Mouse (Mus musculus) heart, embryonic 15.5 days (tissue): ENCODE results near the gene Grm2. TPM values are rescaled to one million over a fixed set of nuclear protein-coding genes. Genes with fewer than 3 reads are reported as not detected.
"Not testable (repeated sequence)": the region's sequence is repeated elsewhere in the genome, so short reads cannot be mapped to it uniquely, and the experiment has no call there.

Source experiments
- ATAC-seq: fragments of 200-750 bp; cut with Nextera tagmentation; replicated peaks from 2 replicates; pipeline ENCODE4 v1.8.0; 2017; ENCODE audit warnings: low read depth, moderate TSS enrichment; ENCODE audit not compliant: insufficient number of reproducible peaks, insufficient read depth, low FRiP score
- H3K27ac ChIP-seq: fragments of 300-500 bp; sonication (generic); 2 replicates; pipeline ENCODE4 v1.5.1; 2015; ENCODE audit warnings: mild to moderate bottlenecking, inconsistent platforms
- H3K27me3 ChIP-seq: fragments of 300-500 bp; sonication (generic); 2 replicates; pipeline ENCODE4 v1.6.1; 2015; ENCODE audit warnings: inconsistent platforms
- H3K36me3 ChIP-seq: fragments of 300-500 bp; sonication (generic); 2 replicates; pipeline ENCODE4 v1.6.1; 2015; ENCODE audit warnings: mild to moderate bottlenecking, inconsistent platforms
- H3K4me1 ChIP-seq: fragments of 300-500 bp; sonication (generic); replicated peaks from 2 replicates; pipeline ENCODE4 v1.6.1; 2015; ENCODE audit warnings: inconsistent platforms
- H3K4me2 ChIP-seq: fragments of 300-500 bp; sonication (generic); 2 replicates; pipeline ENCODE4 v1.6.1; 2015; ENCODE audit warnings: inconsistent platforms, mild to moderate bottlenecking, moderate library complexity
- H3K4me3 ChIP-seq: fragments of 300-500 bp; sonication (generic); 2 replicates; pipeline ENCODE4 v1.5.1; 2015; ENCODE audit warnings: mild to moderate bottlenecking, inconsistent platforms
- H3K9ac ChIP-seq: fragments of 300-500 bp; sonication (generic); 2 replicates; pipeline ENCODE4 v1.6.1; 2015; ENCODE audit warnings: mild to moderate bottlenecking, inconsistent platforms
- H3K9me3 ChIP-seq: fragments of 300-500 bp; sonication (generic); replicated peaks from 2 replicates; pipeline ENCODE4 v1.6.1; 2016; ENCODE audit warnings: inconsistent platforms
- WGBS: fragments of 180-500 bp; shearing (Covaris S2); methylation state at CpG from one replicate; pipeline ENCODE4 v1.1.7; 2015; ENCODE audit warnings: mixed read lengths; 5-methylcytosine and 5-hydroxymethylcytosine counted together
- polyA plus RNA-seq: library from polyadenylated mRNA; unstranded; fragments of >200 nt; fragmentation: Nextera tagmentation; extraction: Ambion mirVana; gene quantifications from 2 replicates; pipeline ENCODE4 v1.2.1, GENCODE M21; 2015

Gene Grm2
- polyA plus RNA-seq, 1 experiment from 2014 or later, result not detected

- Histone ChIP-seq H3K27ac (no peak overlapping the region), H3K4me1 (no peaks in the 10 kb centered on the region), H3K36me3 (no peaks in the 10 kb centered on the region), H3K9me3 (no peaks in the 10 kb centered on the region), H3K9ac (no peak overlapping the region), H3K4me3 (no peak overlapping the region), H3K4me2 (no peak overlapping the region), H3K27me3 (peaks cover 20% of the 10 kb centered on the region)
- WGBS, result 59% methylated on average over 27 of the region's 27 CpGs
- ATAC-seq, result no peak
Observed at GRCm38 (mm10) chr9:106647226-106647625, 8.7 kb downstream of the Grm2 start.

GRCm38 (mm10) chr9:106645684-106646271, 10.1 kb downstream of the Grm2 start:
- no peaks in the 10 kb centered on the region for H3K4me1 ChIP-seq
- H3K36me3 ChIP-seq, result no peaks in the 10 kb centered on the region
- ATAC-seq, result no peak
- H3K9ac ChIP-seq, result no peak overlapping the region
- WGBS, result 76% methylated on average over 9 of the region's 9 CpGs
- no peaks in the 10 kb centered on the region for H3K9me3 ChIP-seq
- H3K4me3 ChIP-seq, result no peak overlapping the region
- H3K27me3 ChIP-seq, result peaks cover 15% of the 10 kb centered on the region
- H3K27ac ChIP-seq, result no peak overlapping the region
- no peak overlapping the region for H3K4me2 ChIP-seq

GRCm38 (mm10) chr9:106643787-106644186, 12.1 kb downstream of the Grm2 start:
- Histone ChIP-seq H3K27ac (no peak overlapping the region), H3K9ac (no peak overlapping the region), H3K36me3 (no peaks in the 10 kb centered on the region), H3K4me2 (no peak overlapping the region), H3K4me3 (no peak overlapping the region), H3K4me1 (no peaks in the 10 kb centered on the region), H3K27me3 (peaks cover 13% of the 10 kb centered on the region), H3K9me3 (no peaks in the 10 kb centered on the region)
- 62% methylated on average over 6 of the region's 6 CpGs for WGBS
- ATAC-seq, result no peak

DNA sequence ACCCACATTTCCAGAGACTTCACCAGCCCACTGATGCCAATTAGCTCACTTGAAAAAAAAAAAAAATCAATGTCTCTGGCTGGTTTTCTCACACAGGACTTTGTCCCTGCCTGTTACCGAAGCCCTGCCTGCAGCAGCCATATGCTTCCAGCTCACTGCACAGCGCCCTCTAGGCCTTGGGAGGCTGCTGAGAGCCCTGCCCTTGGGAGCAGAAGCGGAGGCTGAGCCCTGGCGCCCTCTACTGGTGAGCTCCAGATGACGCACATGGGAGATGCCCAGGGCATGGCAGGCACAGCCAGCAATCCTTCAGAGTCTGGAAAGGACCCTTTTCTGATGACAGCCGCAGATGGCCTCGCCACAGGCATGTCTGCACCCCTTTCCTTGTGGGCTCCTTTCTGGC, 12.8 kb downstream of the Grm2 start:
- H3K9me3 ChIP-seq, result no peaks in the 10 kb centered on the region
- no peak for ATAC-seq
- peaks cover 12% of the 10 kb centered on the region for H3K27me3 ChIP-seq
- H3K27ac ChIP-seq, result no peak overlapping the region
- H3K4me2 ChIP-seq, result no peak overlapping the region
- H3K4me3 ChIP-seq, result no peak overlapping the region
- H3K36me3 ChIP-seq, result no peaks in the 10 kb centered on the region
- 30% methylated on average over 7 of the region's 7 CpGs for WGBS
- no peak overlapping the region for H3K9ac ChIP-seq
- H3K4me1 ChIP-seq, result no peaks in the 10 kb centered on the region

- no peak overlapping the region for H3K4me2 ChIP-seq
- H3K4me1 ChIP-seq, result no peaks in the 10 kb centered on the region
- no peak overlapping the region for H3K27ac ChIP-seq
- 30% methylated on average over 5 of the region's 5 CpGs for WGBS
- H3K9me3 ChIP-seq, result no peaks in the 10 kb centered on the region
- no peaks in the 10 kb centered on the region for H3K36me3 ChIP-seq
- no peak overlapping the region for H3K4me3 ChIP-seq
- no peak overlapping the region for H3K9ac ChIP-seq
- no peaks in the 10 kb centered on the region; the same call in 1 of the 2 replicates for H3K27me3 ChIP-seq
- no peak for ATAC-seq
Observed at GRCm38 (mm10) chr9:106641346-106641745, 14.5 kb downstream of the Grm2 start.

DNA sequence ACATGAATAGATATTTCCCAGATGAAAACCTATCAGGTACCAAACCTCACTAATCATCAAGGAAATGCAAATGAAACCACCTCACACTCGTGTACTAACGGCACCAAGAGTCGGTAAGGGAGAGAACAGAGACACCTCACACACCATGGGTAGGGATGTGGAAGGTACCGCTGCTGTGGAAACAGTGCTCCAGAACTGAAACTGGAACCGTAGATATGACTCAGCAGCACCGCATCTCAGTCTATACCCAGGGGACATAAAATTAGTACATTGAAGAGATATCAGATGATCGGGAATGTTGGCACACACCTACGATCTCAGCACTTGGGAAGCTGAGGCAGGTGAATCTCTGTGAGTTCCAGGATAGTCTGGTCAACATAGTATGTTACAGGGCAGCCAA, 17.7 kb downstream of the Grm2 start:
- no peak for ATAC-seq
- Histone ChIP-seq H3K27me3 (no peaks in the 10 kb centered on the region), H3K4me3 (no peak overlapping the region), H3K27ac (no peak overlapping the region), H3K9ac (no peak overlapping the region), H3K4me2 (no peak overlapping the region), H3K4me1 (no peaks in the 10 kb centered on the region), H3K36me3 (no peaks in the 10 kb centered on the region), H3K9me3 (no peaks in the 10 kb centered on the region)
- 87% methylated on average over 8 of the region's 8 CpGs for WGBS

DNA sequence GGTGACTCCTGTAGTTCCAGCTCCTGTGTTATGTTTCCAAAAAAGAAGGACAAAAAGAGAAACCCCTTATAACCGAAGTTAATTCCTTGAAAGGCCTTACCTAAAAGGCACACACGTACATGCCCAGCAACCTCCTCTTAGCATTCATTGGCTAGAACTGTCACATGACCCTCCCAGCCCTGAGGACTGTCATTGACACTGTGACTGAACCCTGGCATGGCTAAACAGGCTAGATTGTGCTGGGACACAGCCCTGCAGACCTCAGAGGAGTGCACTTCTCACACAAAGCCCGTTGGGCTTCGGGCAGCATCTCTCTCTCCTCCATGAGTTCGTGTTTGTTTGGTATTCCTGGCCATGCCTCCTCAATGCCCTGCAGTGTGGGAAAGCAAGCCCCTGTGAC, 23.7 kb downstream of the Grm2 start:
- Histone ChIP-seq H3K9ac (no peak overlapping the region), H3K4me2 (no peak overlapping the region), H3K9me3 (no peaks in the 10 kb centered on the region), H3K27me3 (no peaks in the 10 kb centered on the region), H3K36me3 (no peaks in the 10 kb centered on the region), H3K4me1 (no peaks in the 10 kb centered on the region), H3K27ac (no peak overlapping the region), H3K4me3 (no peak overlapping the region)
- no peak for ATAC-seq
- WGBS, result 59% methylated on average over 5 of the region's 5 CpGs

- not testable (repeated sequence) for H3K36me3 ChIP-seq, H3K4me1 ChIP-seq, H3K27me3 ChIP-seq, H3K9me3 ChIP-seq, H3K9ac ChIP-seq, ATAC-seq, H3K4me2 ChIP-seq, H3K27ac ChIP-seq, H3K4me3 ChIP-seq
- WGBS, result 21% methylated on average over 8 of the region's 8 CpGs
Observed at GRCm38 (mm10) chr9:106627796-106628195, 28.1 kb downstream of the Grm2 start.

GRCm38 (mm10) chr9:106626282-106626681, 29.6 kb downstream of the Grm2 start, which contains the start of gene Iqcf6:
Iqcf6 (plus strand) TSS chr9:106626582.
- ATAC-seq, result no peak
- no peaks in the 10 kb centered on the region for H3K4me1 ChIP-seq
- no peaks in the 10 kb centered on the region for H3K9me3 ChIP-seq
- H3K27me3 ChIP-seq, result no peaks in the 10 kb centered on the region
- H3K4me3 ChIP-seq, result no peak within 1 kb of the TSS
- no peak within 1 kb of the TSS for H3K4me2 ChIP-seq
- 76% methylated on average over 2 of the region's 2 CpGs for WGBS
- no peak within 1 kb of the TSS for H3K27ac ChIP-seq
- H3K36me3 ChIP-seq, result no peaks in the 10 kb centered on the region
- no peak within 1 kb of the TSS for H3K9ac ChIP-seq

DNA sequence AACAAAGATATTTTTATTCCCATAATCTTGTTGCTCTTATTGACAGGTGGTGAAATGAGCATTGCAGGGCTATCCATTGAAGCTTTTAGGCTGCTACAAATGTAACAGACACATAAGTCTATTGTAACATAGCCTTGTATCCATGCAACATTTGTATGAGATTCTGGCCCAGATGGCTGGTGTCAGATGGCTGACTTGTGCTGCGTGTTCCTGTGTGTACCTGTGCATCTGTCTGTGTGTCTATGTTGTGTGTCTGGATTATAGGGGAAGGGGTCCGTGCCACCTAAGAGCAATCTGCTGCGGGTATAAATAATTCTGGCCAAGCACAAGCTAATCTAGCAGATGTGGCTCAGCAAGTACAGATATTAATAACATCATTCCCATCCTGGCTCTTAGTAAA, 38.4 kb downstream of the Grm2 start:
- H3K9ac ChIP-seq, result no peak overlapping the region
- no peaks in the 10 kb centered on the region for H3K36me3 ChIP-seq
- no peaks in the 10 kb centered on the region for H3K4me1 ChIP-seq
- H3K27ac ChIP-seq, result no peak overlapping the region
- no peak overlapping the region for H3K4me2 ChIP-seq
- H3K9me3 ChIP-seq, result no peaks in the 10 kb centered on the region
- no peak overlapping the region for H3K4me3 ChIP-seq
- 0 out of 2 replicates have a peak, but pooled peaks cover 6% of the 10 kb centered on the region for H3K27me3 ChIP-seq
- WGBS, result 79% methylated on average over 3 of the region's 3 CpGs
- ATAC-seq, result no peak

DNA sequence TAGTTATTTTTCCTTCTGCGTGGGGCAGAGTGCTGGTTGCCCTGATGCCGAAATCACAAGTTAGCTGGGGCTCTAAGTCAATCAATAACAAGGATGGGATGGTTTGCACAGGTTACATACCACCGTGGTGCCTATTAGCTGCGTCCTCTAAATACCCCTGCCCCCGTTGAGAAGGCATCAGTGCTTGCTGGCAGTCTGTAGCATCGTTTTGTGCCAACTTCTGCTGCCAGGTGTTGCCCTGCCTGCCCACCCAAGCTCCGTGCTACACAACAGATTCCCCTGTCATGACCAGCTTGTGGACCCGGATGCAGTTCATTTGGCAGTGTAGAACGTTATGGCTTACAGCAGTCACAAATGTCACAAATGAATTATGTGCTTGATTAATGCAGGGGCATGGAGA, 39.6 kb downstream of the Grm2 start:
- H3K4me2 ChIP-seq, result no peak overlapping the region
- H3K36me3 ChIP-seq, result no peaks in the 10 kb centered on the region
- WGBS, result 78% methylated on average over 9 of the region's 9 CpGs
- H3K9ac ChIP-seq, result no peak overlapping the region
- no peak overlapping the region for H3K27ac ChIP-seq
- H3K4me3 ChIP-seq, result no peak overlapping the region
- no peak for ATAC-seq
- 0 out of 2 replicates have a peak, but pooled peaks cover 6% of the 10 kb centered on the region for H3K27me3 ChIP-seq
- H3K9me3 ChIP-seq, result no peaks in the 10 kb centered on the region
- no peaks in the 10 kb centered on the region for H3K4me1 ChIP-seq

DNA sequence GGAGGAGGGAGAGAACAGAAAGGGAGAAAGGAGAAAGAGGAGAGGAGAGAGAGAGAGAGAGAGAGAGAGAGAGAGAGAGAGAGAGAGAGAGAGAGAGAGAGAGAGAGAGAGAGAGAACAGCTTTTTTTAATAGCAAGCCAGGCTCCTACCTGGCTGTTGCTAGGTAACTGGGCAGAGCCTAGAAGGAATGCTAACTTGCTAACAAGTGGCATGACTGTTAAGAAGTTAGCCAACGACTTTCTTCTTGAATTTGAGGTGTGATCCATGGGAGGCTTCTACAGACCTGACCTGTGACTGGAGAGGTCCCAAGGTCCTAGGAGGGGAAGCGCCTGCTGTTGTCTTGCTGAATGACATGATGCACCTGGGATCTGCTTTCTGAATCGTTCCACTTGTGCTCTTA, 41.3 kb downstream of the Grm2 start:
- WGBS, result 41% methylated on average over 3 of the region's 3 CpGs
- no peak overlapping the region for H3K27ac ChIP-seq
- no peaks in the 10 kb centered on the region for H3K36me3 ChIP-seq
- H3K9ac ChIP-seq, result no peak overlapping the region
- H3K4me2 ChIP-seq, result no peak overlapping the region
- no peak for ATAC-seq
- no peak overlapping the region for H3K4me3 ChIP-seq
- H3K27me3 ChIP-seq, result 0 out of 2 replicates have a peak, but pooled peaks cover 6% of the 10 kb centered on the region
- H3K9me3 ChIP-seq, result no peaks in the 10 kb centered on the region
- H3K4me1 ChIP-seq, result no peaks in the 10 kb centered on the region
